Mouse (Mus musculus) cerebellum, postnatal 36 days (tissue): ENCODE measurements around the gene Hhat.

Experiments
- DNase-seq, 2 experiments: peaks; one replicate each; pipeline ENCODE4 v3.0.0; 2021 to 2022; ENCODE audit warnings: mixed read lengths in 2 of 2

Gene Hhat

GRCm38 (mm10) chr1:192741896-192742295 lies 29.1 kb downstream of the Hhat start:
- DNase-seq: no peak

- peak; percentile 9 to 10 for DNase-seq
Measured at GRCm38 (mm10) chr1:192736524-192736923, 34.5 kb downstream of the Hhat start.

- DNase-seq: no peak
Measured at GRCm38 (mm10) chr1:192736002-192736426, 35.0 kb downstream of the Hhat start.

GRCm38 (mm10) chr1:192730517-192730916 lies 40.5 kb downstream of the Hhat start:
- no peak for DNase-seq

GRCm38 (mm10) chr1:192726996-192727624 lies 43.9 kb downstream of the Hhat start:
- DNase-seq: peak; percentile 54 to 71

GRCm38 (mm10) chr1:192722147-192722546 lies 48.9 kb downstream of the Hhat start:
- DNase-seq: peak; percentile 51 to 69

GRCm38 (mm10) chr1:192720156-192720555 lies 50.9 kb downstream of the Hhat start:
- DNase-seq: no peak

GRCm38 (mm10) chr1:192711779-192712348 lies 59.2 kb downstream of the Hhat start:
- peak; percentile 60 to 77 for DNase-seq

GRCm38 (mm10) chr1:192700339-192701073 lies 70.5 kb downstream of the Hhat start:
- DNase-seq: no peak

GRCm38 (mm10) chr1:192699101-192699500 lies 71.9 kb downstream of the Hhat start:
- no peak for DNase-seq

- DNase-seq: peak in 1 of 2 experiments; percentile 6
Measured at GRCm38 (mm10) chr1:192696371-192696863, 74.6 kb downstream of the Hhat start.

GRCm38 (mm10) chr1:192693644-192694043 lies 77.4 kb downstream of the Hhat start:
- no peak for DNase-seq

GRCm38 (mm10) chr1:192692982-192693381 lies 78.0 kb downstream of the Hhat start:
- DNase-seq: no peak

GRCm38 (mm10) chr1:192682219-192682951 lies 88.6 kb downstream of the Hhat start:
- no peak for DNase-seq

- DNase-seq: no peak
Measured at GRCm38 (mm10) chr1:192677236-192677635, 93.8 kb downstream of the Hhat start.

- DNase-seq: no peak
Measured at GRCm38 (mm10) chr1:192663608-192664007, 107.4 kb downstream of the Hhat start.

GRCm38 (mm10) chr1:192663092-192663491 lies 107.9 kb downstream of the Hhat start:
- no peak for DNase-seq

GRCm38 (mm10) chr1:192661612-192662011 lies 109.4 kb downstream of the Hhat start:
- no peak for DNase-seq

GRCm38 (mm10) chr1:192657417-192657816 lies 113.6 kb downstream of the Hhat start:
- no peak for DNase-seq

- DNase-seq: no peak
Measured at GRCm38 (mm10) chr1:192651981-192652605, 118.9 kb downstream of the Hhat start.

- no peak for DNase-seq
Measured at GRCm38 (mm10) chr1:192650586-192650985, 120.4 kb downstream of the Hhat start.

- no peak for DNase-seq
Measured at GRCm38 (mm10) chr1:192650023-192650422, 121.0 kb downstream of the Hhat start.

- no peak for DNase-seq
Measured at GRCm38 (mm10) chr1:192649233-192649632, 121.8 kb downstream of the Hhat start.
